Mouse (Mus musculus) thymus, postnatal 14 days (tissue): Measurements from ENCODE around the gene A630076J17Rik.

Experiments
- DNase-seq: peaks from one replicate; pipeline ENCODE4 v3.0.0; 2021

The A630076J17Rik gene

DNA sequence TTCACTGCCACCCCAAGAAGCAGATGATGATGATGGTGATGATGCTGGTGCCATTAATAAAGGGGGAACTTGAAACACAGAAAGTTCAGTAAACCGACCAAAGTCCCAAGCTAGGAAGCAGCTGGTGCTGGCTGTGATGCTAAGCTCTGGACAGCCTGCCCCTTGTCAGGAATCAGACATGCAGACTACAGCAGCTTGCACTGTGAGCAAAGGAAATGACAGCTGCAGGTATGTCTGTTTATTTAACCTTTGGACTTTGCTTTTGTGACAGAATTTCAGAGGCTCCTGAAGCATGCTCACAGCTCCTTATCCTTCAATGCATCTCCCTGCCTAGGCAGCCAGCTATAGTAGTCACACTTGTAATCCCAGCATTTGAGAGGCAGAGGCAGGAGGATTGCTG lies at the start of gene A630076J17Rik:
A630076J17Rik (plus strand) TSS at position 88 of the 400 bp plus-strand sequence.
- DNase-seq, result no peak

GRCm38 (mm10) chr3:107180860-107181259 lies 49.6 kb upstream of the A630076J17Rik start:
- no peak for DNase-seq

DNA sequence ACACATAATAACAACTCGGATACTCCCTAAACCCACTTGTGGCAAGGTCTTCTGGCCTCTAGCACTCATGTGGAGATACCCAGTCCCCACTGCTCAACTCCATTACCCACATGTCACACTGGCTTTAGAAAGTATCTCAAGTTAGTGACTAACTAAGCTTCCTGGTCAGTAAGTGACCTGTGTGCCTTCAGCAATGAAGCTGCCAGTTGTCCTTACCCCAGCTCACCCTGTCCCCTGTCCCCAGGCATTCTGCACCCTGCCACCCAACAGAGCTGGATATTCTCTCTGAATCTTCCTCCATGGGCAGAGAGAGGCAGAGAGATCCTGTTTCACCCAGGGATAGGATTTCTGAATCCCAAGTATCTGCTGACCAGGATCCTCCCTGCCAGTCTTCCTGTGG lies 47.7 kb upstream of the A630076J17Rik start, which contains the start of gene Kcna10:
Kcna10 (plus strand) TSS at position 301 of the 400 bp plus-strand sequence.
- no peak for DNase-seq

- no peak for DNase-seq
Measured at GRCm38 (mm10) chr3:107183178-107183577, 47.2 kb upstream of the A630076J17Rik start.

DNA sequence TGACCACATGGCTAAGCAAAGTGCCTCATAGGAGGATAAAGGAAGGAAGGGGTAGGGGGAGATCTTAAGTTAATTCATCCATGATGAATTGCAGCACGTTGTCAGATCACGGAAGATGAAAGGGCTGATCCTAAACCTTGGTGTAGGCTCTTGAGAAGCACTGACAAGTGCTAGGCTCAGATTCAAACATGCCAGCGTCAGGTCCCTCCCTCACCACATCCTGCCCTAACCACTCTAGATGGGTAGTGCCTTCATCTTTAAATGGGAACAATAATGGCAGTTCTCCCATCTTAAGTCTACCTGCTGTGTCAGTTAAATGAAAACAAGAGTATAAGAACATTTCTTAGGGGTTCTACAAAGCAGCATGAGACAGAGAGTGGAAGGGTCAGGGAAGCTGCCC lies 44.8 kb upstream of the A630076J17Rik start:
- DNase-seq, result peak; percentile 21

- DNase-seq, result no peak
Measured at GRCm38 (mm10) chr3:107187022-107187421, 43.4 kb upstream of the A630076J17Rik start.

DNA sequence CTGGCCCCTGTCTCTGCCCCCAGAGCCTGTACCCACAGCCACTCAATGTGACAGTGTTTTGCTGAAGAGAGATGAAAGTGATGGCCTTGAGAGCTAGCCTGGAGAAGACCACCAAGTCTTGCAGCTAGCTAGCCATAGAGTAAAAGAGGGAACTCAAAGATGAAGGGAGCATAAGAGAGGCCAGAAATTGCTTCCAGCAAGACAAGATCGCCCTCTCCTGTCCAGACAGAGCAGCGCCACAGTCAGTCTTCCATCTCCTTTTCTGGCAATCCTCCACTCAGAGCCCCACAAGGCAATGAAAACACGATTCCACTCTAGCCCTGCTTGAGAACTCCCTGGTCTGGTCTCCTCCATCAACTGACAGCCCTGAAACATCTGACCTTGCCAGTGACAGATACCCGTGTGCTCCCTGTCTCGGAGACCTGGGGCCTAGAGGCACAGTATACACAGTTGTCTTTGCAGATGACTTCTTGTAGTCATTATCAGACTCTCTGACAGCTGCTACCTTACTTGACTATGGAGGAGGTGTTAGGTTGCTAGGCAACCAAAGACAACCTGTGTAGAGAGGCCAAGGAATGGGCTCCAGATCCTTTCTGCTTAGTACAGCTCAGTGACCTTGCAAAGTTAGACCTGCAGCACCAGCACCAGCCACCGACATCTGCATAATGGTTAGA lies 42.1 kb upstream of the A630076J17Rik start:
- DNase-seq, result peak; percentile 66

GRCm38 (mm10) chr3:107201310-107202180 lies 28.9 kb upstream of the A630076J17Rik start:
- no peak for DNase-seq

DNA sequence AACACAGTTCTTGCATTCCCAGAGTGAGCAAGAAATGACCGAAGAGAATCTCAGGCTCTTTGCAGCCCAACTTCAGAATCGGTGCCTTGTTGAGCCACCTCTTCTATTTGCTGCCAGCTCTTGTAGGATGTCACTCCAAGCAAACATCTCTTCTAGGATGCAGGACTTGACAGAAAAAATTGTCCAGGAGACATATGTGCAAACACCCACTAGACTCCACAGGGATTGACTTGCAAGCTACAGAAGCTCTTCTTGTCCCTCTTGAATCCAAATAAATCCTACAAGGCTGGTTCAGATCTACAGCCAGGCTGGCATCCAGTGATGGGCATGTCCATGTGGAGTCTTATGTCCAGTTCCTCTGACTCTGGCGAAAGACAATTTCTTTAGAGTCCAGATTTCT lies 26.0 kb upstream of the A630076J17Rik start:
- DNase-seq, result no peak

DNA sequence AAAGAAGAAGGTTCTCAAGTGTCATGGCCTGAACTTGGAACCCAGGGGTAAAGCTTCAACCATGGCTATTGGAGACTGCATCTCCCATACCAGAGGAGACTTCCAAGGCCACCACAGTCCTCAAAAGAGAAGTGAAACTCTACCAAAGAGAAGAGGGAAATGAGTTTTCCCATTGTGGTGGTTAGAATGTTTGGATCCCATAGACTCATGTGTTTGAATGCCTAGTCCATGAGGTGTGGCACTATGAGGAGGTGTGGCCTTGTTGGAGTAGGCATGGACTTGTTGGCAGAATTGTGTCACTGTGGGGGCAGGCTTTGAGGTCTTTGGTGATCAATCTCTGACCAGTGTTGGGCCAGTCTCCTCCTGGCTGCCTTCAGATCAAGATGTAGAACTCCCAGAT lies 25.2 kb upstream of the A630076J17Rik start:
- DNase-seq, result no peak

DNA sequence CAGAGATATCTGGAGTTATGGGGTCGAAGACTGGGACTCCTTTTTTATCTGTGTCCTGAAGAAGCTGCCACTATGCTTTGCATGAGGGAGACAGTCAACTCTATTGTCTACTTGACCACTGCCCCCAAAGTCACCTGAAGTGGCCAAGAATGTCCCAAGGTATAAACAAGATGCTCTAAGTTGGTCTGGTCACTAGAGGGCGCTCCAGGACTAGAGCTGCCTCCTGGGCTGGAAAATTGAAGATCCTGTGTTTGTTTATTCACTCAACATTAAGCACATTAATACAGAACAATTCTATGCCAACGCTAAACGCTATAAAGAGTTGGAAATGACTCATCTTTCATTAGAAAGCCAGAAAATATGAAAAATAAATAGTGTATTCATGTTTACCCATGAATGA lies 24.4 kb upstream of the A630076J17Rik start:
- peak; percentile 73 for DNase-seq

- no peak for DNase-seq
Measured at GRCm38 (mm10) chr3:107206490-107207150, 23.8 kb upstream of the A630076J17Rik start.

DNA sequence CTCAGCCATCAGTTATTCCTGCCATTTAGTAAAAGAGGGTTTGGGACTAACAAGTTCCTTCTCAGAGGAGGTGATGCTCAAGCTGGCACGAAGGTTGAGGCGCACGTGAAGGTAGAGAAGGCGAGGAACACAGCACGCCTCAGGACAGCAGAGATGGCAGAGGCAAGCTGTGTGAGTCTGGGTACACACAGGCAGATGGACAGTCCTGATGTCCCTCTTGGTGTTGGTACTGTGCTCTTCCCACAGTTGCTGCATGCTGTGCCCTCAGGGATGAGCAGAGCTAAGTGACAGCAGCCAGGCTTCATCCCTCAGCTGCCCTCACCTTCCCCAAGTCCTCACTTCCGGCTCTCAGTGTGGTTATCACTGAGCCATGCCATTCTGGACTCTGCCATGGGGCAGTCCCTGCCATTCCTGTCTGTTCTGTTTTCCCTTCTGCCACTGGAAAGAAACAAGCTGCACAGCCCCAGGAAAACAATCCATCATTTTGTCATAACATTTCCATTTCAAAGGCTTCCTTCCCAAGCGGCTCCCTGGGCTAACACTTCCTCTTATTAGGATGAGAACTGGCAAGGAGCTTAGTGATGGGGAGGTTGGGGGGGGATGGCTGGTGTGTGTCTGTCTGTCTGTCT lies 22.7 kb upstream of the A630076J17Rik start:
- DNase-seq, result no peak

DNA sequence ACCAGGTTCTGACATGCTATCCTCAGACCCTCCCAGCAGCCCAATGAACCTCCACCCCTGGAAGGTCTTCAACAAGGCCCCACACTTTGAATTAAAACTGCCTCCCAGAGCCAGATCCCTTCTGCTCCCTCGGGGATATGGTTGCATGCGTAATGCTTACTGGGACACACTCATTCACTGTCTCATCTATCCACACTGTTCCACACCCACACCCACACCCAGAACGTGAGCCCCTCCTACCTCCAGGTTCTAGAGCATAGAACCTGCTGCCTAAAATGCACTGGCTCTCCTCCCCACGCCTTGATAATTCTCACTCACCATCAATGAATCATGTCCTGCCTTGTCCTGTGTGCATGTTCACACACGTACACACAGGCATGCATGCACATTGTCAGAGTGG lies 15.8 kb upstream of the A630076J17Rik start:
- DNase-seq, result no peak

DNA sequence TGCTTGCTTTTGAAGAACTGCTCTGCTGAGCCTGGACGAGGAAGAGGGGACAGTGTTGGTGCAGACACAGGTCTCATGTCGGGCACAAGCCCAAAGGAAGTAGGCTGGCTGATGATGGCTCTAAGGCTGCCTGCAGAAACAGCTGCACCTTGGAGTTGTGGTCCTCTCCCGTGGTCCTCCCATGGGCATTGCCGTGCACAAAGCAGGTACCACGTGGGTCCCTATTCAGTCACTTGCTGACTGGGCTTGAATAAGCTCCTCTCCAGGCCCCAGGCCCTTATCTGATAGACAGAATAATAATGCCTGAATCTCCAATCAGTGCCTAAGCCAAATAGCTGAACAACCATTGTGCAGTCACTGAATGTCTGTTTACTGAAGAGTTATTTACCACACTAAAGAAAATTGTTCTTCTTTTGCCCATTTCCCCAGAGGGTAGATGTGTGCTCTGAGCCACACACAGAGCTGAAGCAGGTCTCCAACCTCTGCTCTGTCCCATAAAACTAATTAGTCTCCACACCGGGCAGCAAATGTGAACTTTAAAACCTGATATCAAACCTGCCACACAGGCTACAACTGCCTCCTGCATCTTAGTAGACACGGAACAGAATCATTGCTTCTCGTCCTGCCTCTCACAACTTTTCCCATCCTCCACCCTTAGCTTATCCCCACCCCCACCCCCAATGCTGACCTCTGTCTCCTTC lies 13.9 kb upstream of the A630076J17Rik start:
- no peak for DNase-seq

GRCm38 (mm10) chr3:107217101-107217480 lies 13.3 kb upstream of the A630076J17Rik start:
- DNase-seq, result no peak

DNA sequence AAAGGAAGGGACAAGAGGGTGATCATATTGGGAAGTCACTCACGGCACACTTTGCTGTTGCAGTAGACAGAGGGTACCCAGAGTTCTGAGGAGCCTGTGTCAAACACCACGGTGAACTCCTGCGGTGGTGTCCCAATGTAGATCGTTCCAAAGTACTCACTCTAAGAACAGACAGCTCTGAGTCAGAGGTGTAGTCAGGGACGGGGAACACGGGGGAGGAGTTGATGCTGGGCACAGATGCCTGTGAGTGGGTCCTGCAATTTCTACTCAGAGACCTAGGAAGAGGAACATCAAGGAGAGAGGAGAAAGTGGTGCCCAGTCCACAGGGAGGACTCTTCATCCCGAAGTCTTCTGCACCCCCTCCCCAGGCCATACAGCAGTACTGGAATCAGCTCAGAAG lies 11.8 kb upstream of the A630076J17Rik start:
- DNase-seq, result no peak

DNA sequence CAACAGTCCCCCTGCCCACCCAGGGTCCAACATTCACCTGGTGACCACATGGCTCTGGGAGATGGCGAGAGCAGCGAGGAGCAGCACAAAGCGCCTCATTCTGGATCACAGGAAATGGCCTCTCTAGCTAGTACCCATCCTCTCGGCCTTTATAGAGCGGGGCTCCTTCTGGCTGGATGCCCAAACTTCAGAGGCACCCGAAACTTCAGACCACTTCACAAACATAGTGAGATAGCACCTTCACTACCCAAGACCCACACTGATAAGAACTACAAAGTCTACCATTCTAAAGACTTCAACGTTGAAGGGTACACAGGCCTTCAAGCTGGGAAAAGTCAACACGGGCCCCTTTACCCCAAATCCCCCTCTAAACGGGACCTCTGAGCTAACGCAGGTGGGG lies 8.8 kb upstream of the A630076J17Rik start, which contains the start of gene Cym:
Cym (minus strand) TSS at position 125 of the 400 bp plus-strand sequence.
- DNase-seq, result no peak

- no peak for DNase-seq
Measured at GRCm38 (mm10) chr3:107223230-107223629, 7.2 kb upstream of the A630076J17Rik start.

DNA sequence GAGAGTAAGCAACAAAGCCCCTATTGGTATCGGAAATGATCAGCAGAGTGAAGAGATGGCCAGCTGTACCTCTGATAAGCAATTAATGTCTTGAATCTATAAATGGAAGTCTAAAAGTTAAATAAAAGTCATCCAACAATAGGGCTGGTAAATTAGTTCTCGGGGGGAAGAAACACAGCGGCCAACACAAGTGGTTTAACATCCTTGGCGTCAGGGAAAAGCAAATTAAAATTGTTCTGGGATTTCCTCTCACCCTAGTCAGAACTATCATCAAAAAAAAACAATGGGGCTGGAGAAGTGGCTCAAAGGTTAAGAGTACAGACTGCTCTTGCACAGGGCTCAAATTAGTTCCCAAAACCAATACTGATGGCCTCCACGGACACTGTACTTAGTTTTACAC lies 4.6 kb upstream of the A630076J17Rik start:
- no peak for DNase-seq

DNA sequence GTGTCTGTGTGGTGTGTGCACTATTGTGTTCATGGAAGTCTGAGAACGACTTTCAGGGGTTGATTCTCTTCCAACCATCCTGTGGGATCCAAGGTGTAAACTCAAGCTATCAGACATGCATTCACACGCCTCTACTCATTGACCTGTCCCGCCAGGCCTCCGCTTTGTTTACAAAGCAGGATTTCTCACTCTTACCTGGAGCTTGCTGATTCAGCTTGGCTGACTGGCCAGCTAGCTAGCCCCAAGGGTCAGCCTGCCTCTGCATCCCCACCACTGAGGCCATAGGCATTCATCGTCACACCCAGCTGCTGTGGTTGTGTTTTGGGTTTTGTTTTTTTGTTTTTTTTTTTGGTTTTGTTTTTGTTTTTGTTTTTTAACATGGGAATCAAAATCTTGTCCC lies 1.2 kb upstream of the A630076J17Rik start:
- DNase-seq, result no peak

GRCm38 (mm10) chr3:107229822-107230221 lies 592 bp upstream of the A630076J17Rik start:
- DNase-seq, result no peak
